Mouse (Mus musculus) gastrocnemius, postnatal 25 days (tissue): ENCODE results near the gene Cacna2d4. TPM values are rescaled to one million over a fixed set of nuclear protein-coding genes. Genes with fewer than 3 reads are reported as not detected.
"Not testable (repeated sequence)": the region's sequence is repeated elsewhere in the genome, so short reads cannot be mapped to it uniquely, and the experiment has no call there.

Experiments
- DNase-seq: peaks from one replicate; pipeline ENCODE4 v3.0.0; 2022
- total RNA-seq, 2 experiments: library from RNA; stranded (reverse); gene quantifications; 1 replicate in 1 of 2; 2 replicates in 1 of 2; pipeline ENCODE4 v1.2.3; 2021

Cacna2d4 gene
- total RNA-seq, 2 experiments from 2014 or later = 1.5 to 2.3 TPM

GRCm38 (mm10) chr6:119346257-119346656 lies 109.9 kb downstream of the Cacna2d4 start:
- DNase-seq = no peak

GRCm38 (mm10) chr6:119347813-119348212 lies 111.5 kb downstream of the Cacna2d4 start:
- DNase-seq = no peak

GRCm38 (mm10) chr6:119348234-119348633 lies 111.9 kb downstream of the Cacna2d4 start:
- peak; percentile 31 for DNase-seq

GRCm38 (mm10) chr6:119350703-119351198 lies 114.4 kb downstream of the Cacna2d4 start:
- no peak for DNase-seq

- DNase-seq = no peak
Measured at GRCm38 (mm10) chr6:119351656-119352055, 115.3 kb downstream of the Cacna2d4 start.

- DNase-seq = no peak
Measured at GRCm38 (mm10) chr6:119352501-119352900, 116.2 kb downstream of the Cacna2d4 start.

- DNase-seq = no peak
Measured at GRCm38 (mm10) chr6:119358020-119358571, 121.8 kb downstream of the Cacna2d4 start.

GRCm38 (mm10) chr6:119360250-119360649 lies 123.9 kb downstream of the Cacna2d4 start:
- DNase-seq = not testable (repeated sequence)

GRCm38 (mm10) chr6:119360925-119361702 lies 124.8 kb downstream of the Cacna2d4 start:
- DNase-seq = no peak

GRCm38 (mm10) chr6:119363593-119363992 lies 127.3 kb downstream of the Cacna2d4 start:
- no peak for DNase-seq

GRCm38 (mm10) chr6:119366800-119367199 lies 130.5 kb downstream of the Cacna2d4 start:
- not testable (repeated sequence) for DNase-seq

- DNase-seq = no peak
Measured at GRCm38 (mm10) chr6:119367382-119367781, 131.1 kb downstream of the Cacna2d4 start.

GRCm38 (mm10) chr6:119371624-119372023 lies 135.3 kb downstream of the Cacna2d4 start:
- DNase-seq = no peak

- DNase-seq = no peak
Measured at GRCm38 (mm10) chr6:119372237-119372636, 135.9 kb downstream of the Cacna2d4 start.

GRCm38 (mm10) chr6:119373000-119373705 lies 136.8 kb downstream of the Cacna2d4 start:
- DNase-seq = no peak

GRCm38 (mm10) chr6:119375035-119375434 lies 138.7 kb downstream of the Cacna2d4 start:
- no peak for DNase-seq

GRCm38 (mm10) chr6:119377613-119378012 lies 141.3 kb downstream of the Cacna2d4 start:
- no peak for DNase-seq

GRCm38 (mm10) chr6:119378631-119379030 lies 142.3 kb downstream of the Cacna2d4 start:
- no peak for DNase-seq

GRCm38 (mm10) chr6:119385668-119386067 lies 149.3 kb downstream of the Cacna2d4 start:
- no peak for DNase-seq

GRCm38 (mm10) chr6:119386421-119386820 lies 150.1 kb downstream of the Cacna2d4 start:
- no peak for DNase-seq

GRCm38 (mm10) chr6:119386821-119387220 lies 150.5 kb downstream of the Cacna2d4 start:
- DNase-seq = no peak

GRCm38 (mm10) chr6:119387801-119388649 lies 151.7 kb downstream of the Cacna2d4 start:
- peak; percentile 28 for DNase-seq
